Mouse (Mus musculus) heart, postnatal 0 days (tissue): Measurements from ENCODE around the gene Pask. TPM values are rescaled to one million over a fixed set of nuclear protein-coding genes. Genes with fewer than 3 reads are reported as not detected.
"Not testable (repeated sequence)": the region's sequence is repeated elsewhere in the genome, so short reads cannot be mapped to it uniquely, and the experiment has no call there.

Experiments used
- ATAC-seq: fragments of 200-750 bp; cut with Nextera tagmentation; 2 replicates; pipeline ENCODE4 v1.8.0; 2017; ENCODE audit warnings: low read depth, moderate number of reproducible peaks, moderate library complexity; ENCODE audit not compliant: insufficient read depth
- DNase-seq: peaks from one replicate; pipeline ENCODE4 v3.0.0-alpha.2; 2016; ENCODE audit warnings: low spot score
- H3K27ac ChIP-seq: fragments of 300-500 bp; sonication (generic); 2 replicates; pipeline ENCODE4 v1.5.1; 2014; ENCODE audit warnings: low read depth, mild to moderate bottlenecking
- H3K27me3 ChIP-seq: fragments of 300-500 bp; sonication (generic); 2 replicates; pipeline ENCODE4 v1.6.1; 2014; ENCODE audit warnings: low read length, mixed read lengths; ENCODE audit not compliant: control insufficient read depth, insufficient read depth
- H3K36me3 ChIP-seq: fragments of 300-500 bp; sonication (generic); replicated peaks from 2 replicates; pipeline ENCODE4 v1.6.1; 2014; ENCODE audit warnings: low read length, mixed read lengths; ENCODE audit not compliant: control insufficient read depth, insufficient read depth
- H3K4me1 ChIP-seq: fragments of 300-500 bp; sonication (generic); 2 replicates; pipeline ENCODE4 v1.6.1; 2014; ENCODE audit warnings: antibody characterized with exemption; ENCODE audit not compliant: control insufficient read depth, insufficient read depth
- H3K4me2 ChIP-seq: fragments of 300-500 bp; sonication (generic); 2 replicates; pipeline ENCODE4 v1.6.1; 2014; ENCODE audit warnings: low read depth, mild to moderate bottlenecking, low read length, moderate library complexity
- H3K4me3 ChIP-seq: fragments of 300-500 bp; sonication (generic); 2 replicates; pipeline ENCODE4 v1.5.1; 2014; ENCODE audit warnings: low read depth, low read length
- H3K9ac ChIP-seq: fragments of 300-500 bp; sonication (generic); replicated peaks from 2 replicates; pipeline ENCODE4 v1.6.1; 2014; ENCODE audit warnings: low read depth, low read length, mixed read lengths
- H3K9me3 ChIP-seq: fragments of 300-500 bp; sonication (generic); replicated peaks from 2 replicates; pipeline ENCODE4 v1.6.1; 2016; ENCODE audit warnings: low read length; ENCODE audit not compliant: control insufficient read depth
- CTCF ChIP-seq: IDR thresholded peaks from 2 replicates; pipeline ENCODE4 v1.5.1; 2016; ENCODE audit warnings: antibody characterized with exemption, control low read depth, low read depth
- EP300 ChIP-seq: IDR thresholded peaks from 2 replicates; pipeline ENCODE4 v1.6.1; 2016; ENCODE audit warnings: antibody characterized with exemption, low read depth
- WGBS: fragments of 180-500 bp; shearing (Covaris S2); extraction: QIAGEN DNeasy Blood & Tissue Kit; methylation state at CpG from one replicate; pipeline ENCODE4 v1.1.7; 2014; 5-methylcytosine and 5-hydroxymethylcytosine counted together
- polyA plus RNA-seq: library from polyadenylated mRNA; unstranded; fragments of >200 nt; fragmentation: Nextera tagmentation; extraction: Ambion mirVana; gene quantifications from 2 replicates; pipeline ENCODE4 v1.2.1, GENCODE M21; 2015
- total RNA-seq: library from RNA; depleted of rRNA; stranded (reverse); fragments of >200 nt; gene quantifications from 2 replicates; pipeline ENCODE4 v1.2.3, GENCODE M21; 2014; ENCODE audit warnings: low replicate concordance

Pask gene
- total and polyA plus RNA-seq, 2 experiments from 2014 or later, result 1.9 to 5.7 TPM

DNA sequence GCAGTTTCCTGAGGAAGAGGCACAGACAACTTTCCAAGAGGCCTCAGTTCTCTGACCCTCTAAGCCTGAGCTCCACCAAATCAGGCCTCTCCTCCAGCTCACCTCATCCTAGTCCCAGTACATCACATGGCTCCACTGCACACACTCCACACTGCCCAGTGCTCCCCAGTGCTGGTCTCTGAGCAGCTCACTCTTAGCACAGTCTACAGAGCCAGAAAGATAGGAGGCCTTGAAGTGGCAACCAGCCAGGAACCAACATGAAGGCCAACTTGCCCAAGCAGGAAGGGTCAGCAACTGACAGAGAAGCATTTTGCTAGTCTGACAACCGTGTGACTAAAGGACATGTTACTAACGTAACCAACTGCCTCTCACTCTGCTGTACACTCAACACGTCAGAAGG lies 42.7 kb downstream of the Pask start:
- Histone ChIP-seq H3K4me2 (no peak overlapping the region), H3K4me3 (no peak overlapping the region), H3K27ac (no peak overlapping the region), H3K36me3 (peaks cover 70% of the 10 kb centered on the region), H3K4me1 (peaks cover 6% of the 10 kb centered on the region; the same call in 1 of the 2 replicates), H3K9ac (no peak overlapping the region), H3K9me3 (no peaks in the 10 kb centered on the region), H3K27me3 (no peaks in the 10 kb centered on the region)
- WGBS, result 46% methylated on average over 3 of the region's 3 CpGs
- no peak for DNase-seq
- TF ChIP-seq CTCF, result no peak
- TF ChIP-seq EP300, result no peak
- no peak for ATAC-seq

DNA sequence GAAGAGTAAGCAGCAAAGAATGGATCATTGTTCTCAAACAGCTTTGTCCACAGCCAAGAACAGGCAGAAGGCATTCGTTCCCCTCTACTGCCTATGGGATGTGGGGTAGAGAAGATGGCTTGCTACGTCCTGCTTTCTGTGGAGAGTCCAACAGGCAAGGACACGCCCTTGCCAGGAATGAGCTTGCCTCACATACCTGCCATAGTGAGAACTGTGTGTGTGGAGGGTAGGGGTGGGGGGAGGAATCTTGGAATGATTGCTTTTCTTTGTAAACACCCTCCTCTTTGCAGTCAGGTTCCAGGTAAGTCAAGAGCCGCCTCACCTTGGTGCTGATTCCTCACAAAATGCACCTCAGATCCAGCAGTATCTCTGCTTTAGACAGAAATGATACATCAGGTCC lies 43.5 kb downstream of the Pask start:
- Histone ChIP-seq H3K9me3 (no peaks in the 10 kb centered on the region), H3K36me3 (peaks cover 71% of the 10 kb centered on the region), H3K4me1 (no peaks in the 10 kb centered on the region), H3K4me2 (no peak overlapping the region), H3K9ac (no peak overlapping the region), H3K27me3 (no peaks in the 10 kb centered on the region), H3K4me3 (no peak overlapping the region), H3K27ac (no peak overlapping the region)
- TF ChIP-seq EP300, result no peak
- TF ChIP-seq CTCF, result no peak
- no peak for DNase-seq
- 80% methylated on average over 4 of the region's 4 CpGs for WGBS
- no peak for ATAC-seq

DNA sequence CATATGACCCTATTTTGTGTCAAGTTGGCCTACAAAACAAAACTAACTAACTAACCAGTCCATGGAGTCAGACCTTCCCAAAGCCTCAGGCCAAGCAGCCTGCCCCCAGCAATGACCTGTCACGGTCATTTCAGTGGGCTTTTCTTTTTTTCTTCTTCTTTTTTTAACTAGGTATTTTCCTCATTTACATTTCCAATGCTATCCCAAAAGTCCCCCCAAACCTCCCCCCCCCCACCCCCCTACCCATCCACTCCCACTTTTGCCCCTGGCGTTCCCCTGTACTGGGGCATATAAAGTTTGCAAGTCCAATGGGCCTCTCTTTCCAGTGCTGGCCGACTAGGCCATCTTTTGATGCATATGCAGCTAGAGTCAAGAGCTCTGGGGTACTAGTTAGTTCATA lies 48.8 kb downstream of the Pask start:
- H3K9ac ChIP-seq, H3K4me2 ChIP-seq, H3K27me3 ChIP-seq, H3K9me3 ChIP-seq, H3K27ac ChIP-seq, DNase-seq, ATAC-seq, H3K4me1 ChIP-seq, H3K4me3 ChIP-seq: not testable (repeated sequence)
- 67% methylated on average over 3 of the region's 3 CpGs for WGBS
- peaks cover 31% of the 10 kb centered on the region for H3K36me3 ChIP-seq

DNA sequence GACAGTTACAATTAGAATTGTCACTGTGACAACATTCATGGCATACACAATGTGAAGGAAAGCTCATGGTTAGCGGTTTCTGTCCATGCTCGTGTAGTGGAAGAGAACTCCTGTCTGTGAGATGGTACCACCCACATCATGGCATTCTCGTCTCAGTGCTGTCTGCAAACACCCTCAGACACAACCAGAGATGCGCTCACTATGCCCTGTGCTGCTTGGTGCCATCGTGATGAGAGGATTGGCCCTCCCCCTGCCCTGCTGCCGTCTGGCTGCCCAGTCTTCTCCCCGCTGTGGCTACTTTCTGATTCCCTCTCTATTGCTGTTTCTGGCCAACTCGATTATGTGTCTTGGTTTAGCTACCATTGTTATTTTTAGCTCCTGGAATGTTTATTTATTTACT lies 51.3 kb downstream of the Pask start:
- Histone ChIP-seq H3K4me2 (no peak overlapping the region), H3K9ac (no peak overlapping the region), H3K4me3 (no peak overlapping the region), H3K9me3 (no peaks in the 10 kb centered on the region), H3K27ac (no peak overlapping the region), H3K4me1 (no peaks in the 10 kb centered on the region), H3K27me3 (no peaks in the 10 kb centered on the region), H3K36me3 (peaks cover 14% of the 10 kb centered on the region; the same call in 1 of the 2 replicates)
- WGBS, result 77% methylated on average over 8 of the region's 8 CpGs
- ATAC-seq (no peak), DNase-seq (no peak)
- TF ChIP-seq CTCF, result no peak
- no peak for TF ChIP-seq EP300

DNA sequence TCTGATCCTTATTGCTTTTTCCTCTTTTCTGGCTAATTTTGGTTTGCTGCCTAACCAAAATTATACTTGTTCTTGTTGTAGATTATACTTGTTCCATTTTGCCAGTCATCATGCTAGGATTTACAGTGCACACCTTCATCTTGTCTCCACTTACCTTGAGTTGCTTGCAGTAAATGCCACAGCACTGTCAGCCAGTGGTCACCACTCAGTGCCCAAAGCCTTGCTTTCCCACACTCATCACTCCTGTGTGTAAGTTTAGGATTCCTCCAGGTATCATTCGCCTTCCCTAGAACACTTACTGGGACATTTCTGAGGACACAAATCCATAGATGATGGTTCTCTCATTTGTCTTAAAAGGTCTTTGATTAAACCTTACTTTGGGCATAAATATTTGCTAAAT lies 51.7 kb downstream of the Pask start:
- H3K36me3 ChIP-seq, result peaks cover 10% of the 10 kb centered on the region; the same call in 1 of the 2 replicates
- no peaks in the 10 kb centered on the region for H3K9me3 ChIP-seq
- H3K9ac ChIP-seq, result no peak overlapping the region
- no peak overlapping the region for H3K27ac ChIP-seq
- TF ChIP-seq CTCF, result no peak
- TF ChIP-seq EP300, result no peak
- DNase-seq (no peak), ATAC-seq (no peak)
- no peaks in the 10 kb centered on the region for H3K27me3 ChIP-seq
- 73% methylated on average over 1 of the region's 1 CpGs for WGBS
- no peak overlapping the region for H3K4me3 ChIP-seq
- H3K4me1 ChIP-seq, result no peaks in the 10 kb centered on the region
- no peak overlapping the region for H3K4me2 ChIP-seq

DNA sequence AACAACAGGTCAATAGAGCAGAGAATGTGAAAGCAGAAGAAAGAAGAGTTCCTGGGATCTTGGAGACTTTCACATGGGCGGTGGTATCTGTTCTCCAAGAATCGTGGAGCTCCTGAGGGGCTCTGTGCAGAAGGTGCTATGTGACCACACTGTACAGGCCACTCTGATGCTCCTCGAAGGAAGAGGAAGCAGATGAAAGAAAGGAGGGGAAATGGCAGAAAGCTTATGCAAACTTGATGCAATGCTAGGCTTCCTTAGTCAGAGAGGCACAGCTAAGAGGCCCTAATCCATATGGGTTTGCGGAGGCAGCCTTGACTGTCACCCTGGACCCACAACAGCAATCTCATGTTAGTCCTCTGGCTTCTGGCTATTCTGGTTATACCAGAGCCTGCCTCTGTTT lies 52.3 kb downstream of the Pask start:
- TF ChIP-seq EP300 (no peak), CTCF (no peak)
- Histone ChIP-seq H3K4me3 (no peak overlapping the region), H3K4me1 (no peaks in the 10 kb centered on the region), H3K4me2 (no peak overlapping the region), H3K27me3 (no peaks in the 10 kb centered on the region), H3K9me3 (no peaks in the 10 kb centered on the region), H3K9ac (no peak overlapping the region), H3K36me3 (peaks cover 5% of the 10 kb centered on the region; the same call in 1 of the 2 replicates), H3K27ac (no peak overlapping the region)
- WGBS, result 63% methylated on average over 4 of the region's 4 CpGs
- ATAC-seq, result no peak
- DNase-seq, result no peak
